Mouse (Mus musculus) mouse trophoblast stem cell (cell line): ENCODE data around the gene Cbwd1.
"Not testable (repeated sequence)": the region's sequence is repeated elsewhere in the genome, so short reads cannot be mapped to it uniquely, and the experiment has no call there.

Experiments
- in situ Hi-C, 2 experiments: fragments of 300-500 bp; cut with MseI, MboI; formaldehyde crosslinking; loops; 2 replicates in 1 of 2; 3 replicates in 1 of 2; pipeline ENCODE4 v1.15.1; 2025

Cbwd1 gene

DNA sequence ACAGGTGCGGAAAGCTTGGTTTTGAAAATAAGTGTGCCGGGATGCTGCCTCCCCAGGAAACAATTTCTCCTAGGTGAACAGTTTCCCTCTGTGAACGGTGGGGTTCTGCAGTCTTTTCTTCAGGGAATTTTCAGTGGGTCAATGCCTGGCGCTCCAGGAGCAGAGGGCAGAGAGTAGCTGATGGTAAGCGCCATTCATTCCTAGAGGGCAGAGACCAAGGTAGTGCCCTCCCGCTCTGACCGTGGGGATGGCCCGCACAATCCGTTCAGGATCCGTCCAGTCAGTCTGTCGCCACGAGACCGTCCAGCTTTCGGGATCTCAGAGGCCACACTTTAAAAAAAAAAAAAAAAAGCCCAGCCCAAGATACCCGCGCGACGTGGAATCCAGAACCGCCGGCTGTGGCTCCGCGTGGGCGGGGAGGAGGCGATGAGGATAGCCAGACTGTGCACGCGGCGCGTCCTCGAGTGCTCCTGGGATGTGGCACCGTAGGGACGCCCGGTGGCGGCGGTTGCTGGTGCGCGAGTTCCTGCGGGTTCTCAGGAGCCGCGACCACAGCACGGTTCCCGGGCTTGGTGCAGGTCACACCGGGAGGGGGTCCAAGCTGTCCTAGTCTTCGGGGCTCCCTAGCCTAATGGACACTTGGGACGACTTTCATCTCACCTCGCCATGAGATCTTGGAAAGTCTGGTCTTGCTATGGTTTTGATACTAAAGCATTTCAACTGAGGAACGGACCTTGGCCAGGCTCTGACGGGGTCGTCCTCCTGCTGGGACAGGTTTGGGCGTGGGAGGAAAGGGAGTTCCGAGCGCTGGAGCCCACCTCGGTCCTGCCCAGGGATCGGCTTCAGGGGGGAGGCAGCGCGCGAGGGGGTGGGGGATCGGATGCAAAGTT is 64.2 kb downstream of the Cbwd1 start:
- in situ Hi-C loops, result no loop called here

DNA sequence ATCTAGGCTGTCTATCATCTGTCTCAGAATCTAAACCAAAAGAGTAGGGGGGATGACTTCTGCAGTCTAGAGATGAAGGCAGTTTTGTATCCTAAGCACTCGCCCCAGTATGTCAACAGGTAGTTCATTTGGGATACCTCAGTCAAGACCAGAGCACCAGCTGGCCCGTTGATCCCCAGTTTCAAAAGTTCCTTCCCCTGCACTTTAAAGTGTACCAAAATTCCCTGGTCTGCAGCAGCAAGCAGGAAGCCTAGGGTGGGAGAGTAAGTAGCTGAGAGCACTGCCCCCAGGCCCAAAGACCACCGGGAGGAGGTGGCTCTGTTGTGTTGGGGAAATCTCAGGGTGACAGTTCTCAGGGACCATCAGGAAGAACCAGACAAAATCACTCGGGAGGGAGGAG is 64.9 kb downstream of the Cbwd1 start:
- in situ Hi-C loops, result no loop called here

DNA sequence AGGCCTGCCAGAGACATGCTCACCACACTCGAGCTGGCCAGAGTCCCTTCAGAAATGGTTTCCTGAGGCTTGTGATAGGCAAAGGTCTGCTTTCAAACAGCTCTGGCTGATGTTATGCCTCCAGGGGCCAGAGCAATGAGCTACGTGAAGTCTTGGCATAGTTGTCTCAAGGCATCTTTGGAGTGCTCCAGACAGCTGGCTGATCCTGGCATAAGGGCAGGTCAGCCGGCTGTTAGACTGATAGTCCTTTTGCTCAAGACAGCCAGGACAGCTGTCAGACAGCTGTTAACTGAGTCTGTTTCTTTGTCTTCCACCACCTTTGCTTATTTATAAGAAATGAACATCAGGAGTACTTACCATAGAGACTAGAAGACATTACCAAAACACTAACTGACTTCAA is 74.5 kb downstream of the Cbwd1 start:
- in situ Hi-C loops, result loop anchor here in 1 of 2 experiments (10.0 kb wide), 2 partner anchors 262 to 582 kb away; no protein-coding TSS in a partner anchor

DNA sequence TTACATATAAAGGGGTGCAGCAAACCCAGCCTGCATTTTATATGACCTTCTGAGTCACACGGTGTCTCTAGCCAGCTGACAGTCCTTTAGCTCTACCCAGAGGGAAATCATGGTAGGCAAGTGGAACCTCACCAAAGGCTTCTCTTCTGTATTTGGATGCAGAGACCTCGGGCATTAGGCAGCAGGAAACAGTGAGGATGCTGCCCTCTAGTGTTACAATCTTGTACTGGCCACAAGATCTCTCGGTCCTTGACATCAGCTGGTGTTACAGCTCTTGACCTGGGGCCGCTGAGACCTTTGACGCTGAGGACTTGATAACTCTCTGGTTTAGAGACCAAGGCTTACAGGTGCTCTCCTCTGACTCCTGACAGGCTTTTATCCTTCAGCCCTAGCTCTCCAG is 75.9 kb downstream of the Cbwd1 start:
- in situ Hi-C loops, result loop anchor here in 1 of 2 experiments (10.0 kb wide), 2 partner anchors 261 to 581 kb away; no protein-coding TSS in a partner anchor

DNA sequence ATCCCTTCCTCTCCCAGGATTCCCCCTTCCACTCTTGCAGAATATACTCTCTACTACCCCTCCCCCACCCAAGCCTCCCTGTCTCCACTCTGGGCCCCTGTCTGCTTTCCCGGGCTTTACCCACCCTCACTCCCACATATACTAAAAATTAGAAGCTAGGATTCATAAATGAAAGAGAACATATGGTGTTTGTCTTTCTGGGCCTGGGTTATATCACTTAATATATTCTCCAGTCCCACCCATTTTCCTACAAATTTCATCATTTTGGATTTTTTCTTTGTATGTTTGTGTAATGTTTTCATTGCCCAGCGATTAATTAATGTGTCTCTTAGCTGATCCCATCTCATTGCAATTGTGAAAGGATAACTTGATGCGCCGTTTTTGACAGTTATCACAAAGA is 80.2 kb downstream of the Cbwd1 start:
- in situ Hi-C loops, result loop anchor here in 1 of 2 experiments (10.0 kb wide), 2 partner anchors 256 to 576 kb away; no protein-coding TSS in a partner anchor

DNA sequence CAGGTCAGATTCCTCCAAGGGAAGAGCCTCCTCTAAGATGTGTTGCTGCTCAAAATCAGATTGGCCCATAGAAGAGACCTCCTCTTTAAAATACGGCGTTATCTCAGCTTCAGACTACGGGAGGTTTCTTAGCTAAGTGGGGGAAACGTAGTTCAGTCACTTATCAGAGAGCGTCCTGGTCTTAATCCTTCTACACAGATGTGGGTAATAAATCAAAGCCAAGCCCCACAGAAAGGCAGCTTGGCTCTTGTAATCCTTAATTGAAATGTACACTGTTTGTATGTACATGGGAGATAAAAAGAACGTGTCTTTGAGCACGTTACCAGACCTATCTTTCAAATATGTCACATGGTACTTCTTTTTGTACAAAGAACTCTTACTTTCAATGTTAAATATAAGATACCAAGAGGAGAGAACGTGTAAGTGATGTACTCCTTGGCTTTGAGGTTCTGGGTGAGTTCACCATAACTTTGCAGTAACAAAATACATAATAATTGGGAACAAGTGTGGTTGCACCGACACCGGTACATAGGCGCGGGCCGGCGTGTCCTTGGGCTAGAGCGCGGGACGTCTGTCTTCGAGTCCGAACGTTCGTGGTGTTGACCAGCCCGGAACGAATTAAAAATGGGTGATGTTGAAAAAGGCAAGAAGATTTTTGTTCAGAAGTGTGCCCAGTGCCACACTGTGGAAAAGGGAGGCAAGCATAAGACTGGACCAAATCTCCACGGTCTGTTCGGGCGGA is 86.1 kb downstream of the Cbwd1 start, which contains the start of gene Gm10053:
Gene Gm10053, plus strand, starts transcription at position 558 of the 742 bp plus-strand sequence.
- in situ Hi-C loops, result not testable (repeated sequence)

DNA sequence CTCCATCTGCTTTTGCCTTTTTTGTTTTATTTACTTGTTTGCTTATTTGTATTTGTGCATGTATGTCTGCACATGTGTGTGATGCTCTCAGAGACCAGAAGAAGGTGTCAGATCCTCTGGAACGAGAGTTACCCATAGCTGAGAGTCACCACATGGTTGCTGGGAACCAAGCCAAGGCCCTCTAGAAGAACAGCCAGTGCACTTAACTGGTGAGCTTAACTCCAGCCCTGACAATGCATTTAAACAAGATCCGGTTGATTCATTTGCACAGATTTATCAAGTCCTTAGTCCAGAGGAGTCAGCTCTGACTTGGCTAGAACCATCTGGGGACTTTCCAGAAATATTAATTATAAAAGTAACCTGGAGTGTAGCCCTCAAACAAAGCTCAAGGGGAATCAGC is 87.5 kb downstream of the Cbwd1 start:
- in situ Hi-C loops, result loop anchor here (5.0 to 25.0 kb wide), 2 partner anchors 167 to 562 kb away; no protein-coding TSS in a partner anchor

DNA sequence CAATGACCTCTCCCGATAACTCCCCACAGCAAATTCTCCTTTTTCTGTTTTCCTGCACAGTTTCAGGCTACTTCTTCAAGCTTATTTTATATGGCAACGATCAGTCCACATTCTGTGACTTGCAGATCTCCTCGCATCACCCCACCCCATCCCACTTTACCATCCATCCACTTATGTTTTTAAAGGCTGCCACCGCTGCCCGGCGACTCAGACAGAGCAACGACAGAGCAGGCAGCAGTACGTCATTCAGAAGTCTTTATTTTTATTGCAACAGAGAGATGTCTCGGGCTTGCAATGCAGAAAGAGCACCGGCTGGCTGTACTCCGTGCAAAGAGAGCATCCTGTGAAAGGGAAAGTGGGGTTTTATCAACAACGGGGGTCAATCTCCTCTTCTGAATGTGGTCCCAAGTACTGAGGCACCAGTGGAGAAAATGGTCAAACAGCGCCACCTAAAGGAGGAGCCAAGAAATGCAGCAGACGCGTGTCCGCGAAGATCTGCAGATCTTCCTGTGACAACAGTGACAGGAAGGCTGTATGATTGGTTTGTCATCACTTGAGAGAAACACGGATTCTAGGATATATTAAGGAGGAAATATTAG is 90.3 kb downstream of the Cbwd1 start:
- in situ Hi-C loops, result loop anchor here (5.0 to 25.0 kb wide), 2 partner anchors 164 to 559 kb away; no protein-coding TSS in a partner anchor
